Mouse (Mus musculus) lung, postnatal 10 days (tissue): ENCODE measurements at regions not wholly inside any gene's neighbourhood (a gene's known extent, or its start where the extent isn't known, plus 50 kb on each side); places are given as distances from the start of the nearest gene placed in this dataset.
A peak's percentile ranks its signal among the peaks of the same experiment; 100 is the strongest.

ENCODE experiments used
- DNase-seq: peaks from one replicate; pipeline ENCODE4 v3.0.0; 2021

- DNase-seq, result no peak
Measured at GRCm38 (mm10) chr11:56716953-56717352, 294.2 kb upstream of the Gria1 start.

GRCm38 (mm10) chr11:56725141-56725540 lies 286.0 kb upstream of the Gria1 start:
- peak; percentile 3 for DNase-seq

- no peak for DNase-seq
Measured at GRCm38 (mm10) chr11:56726161-56726560, 285.0 kb upstream of the Gria1 start.

- no peak for DNase-seq
Measured at GRCm38 (mm10) chr11:56727556-56727955, 283.6 kb upstream of the Gria1 start.

GRCm38 (mm10) chr11:56728204-56729002 lies 282.8 kb upstream of the Gria1 start:
- DNase-seq, result peak; percentile 63

- DNase-seq, result no peak
Measured at GRCm38 (mm10) chr11:56741857-56742256, 269.3 kb upstream of the Gria1 start.

- no peak for DNase-seq
Measured at GRCm38 (mm10) chr11:56750032-56750431, 261.2 kb upstream of the Gria1 start.

- DNase-seq, result no peak
Measured at GRCm38 (mm10) chr11:56750639-56751038, 260.5 kb upstream of the Gria1 start.

- peak; percentile 22 for DNase-seq
Measured at GRCm38 (mm10) chr11:56751918-56752317, 259.3 kb upstream of the Gria1 start.

- DNase-seq, result no peak
Measured at GRCm38 (mm10) chr11:56753699-56754098, 257.5 kb upstream of the Gria1 start.

- DNase-seq, result peak; percentile 3
Measured at GRCm38 (mm10) chr11:56760474-56760873, 250.7 kb upstream of the Gria1 start.

GRCm38 (mm10) chr11:56762467-56763120 lies 248.6 kb upstream of the Gria1 start:
- peak; percentile 76 for DNase-seq

GRCm38 (mm10) chr11:56767424-56767823 lies 243.8 kb upstream of the Gria1 start:
- DNase-seq, result no peak

GRCm38 (mm10) chr11:56786351-56786750 lies 224.8 kb upstream of the Gria1 start:
- no peak for DNase-seq

- no peak for DNase-seq
Measured at GRCm38 (mm10) chr11:56792691-56793090, 218.5 kb upstream of the Gria1 start.

GRCm38 (mm10) chr11:56807314-56807713 lies 203.9 kb upstream of the Gria1 start:
- no peak for DNase-seq

- no peak for DNase-seq
Measured at GRCm38 (mm10) chr11:56810141-56810540, 201.0 kb upstream of the Gria1 start.

GRCm38 (mm10) chr11:56812121-56812520 lies 199.1 kb upstream of the Gria1 start:
- peak; percentile 3 for DNase-seq

- DNase-seq, result no peak
Measured at GRCm38 (mm10) chr11:56823471-56823870, 187.7 kb upstream of the Gria1 start.

- DNase-seq, result no peak
Measured at GRCm38 (mm10) chr11:56827499-56827898, 183.7 kb upstream of the Gria1 start.

- DNase-seq, result peak; percentile 59
Measured at GRCm38 (mm10) chr11:56862649-56863048, 148.5 kb upstream of the Gria1 start.

GRCm38 (mm10) chr11:56871640-56872039 lies 139.5 kb upstream of the Gria1 start:
- DNase-seq, result no peak

- no peak for DNase-seq
Measured at GRCm38 (mm10) chr11:56898548-56898951, 112.6 kb upstream of the Gria1 start.

GRCm38 (mm10) chr11:56901201-56901600 lies 110.0 kb upstream of the Gria1 start:
- DNase-seq, result no peak
